Mouse (Mus musculus) yolk sac, embryonic 10.5 days (tissue): Measurements from ENCODE around the gene Sult4a1.

Experiments used
- DNase-seq: peaks from one replicate; pipeline ENCODE4 v3.0.0-alpha.2; 2017; ENCODE audit warnings: low spot score

The Sult4a1 gene

DNA sequence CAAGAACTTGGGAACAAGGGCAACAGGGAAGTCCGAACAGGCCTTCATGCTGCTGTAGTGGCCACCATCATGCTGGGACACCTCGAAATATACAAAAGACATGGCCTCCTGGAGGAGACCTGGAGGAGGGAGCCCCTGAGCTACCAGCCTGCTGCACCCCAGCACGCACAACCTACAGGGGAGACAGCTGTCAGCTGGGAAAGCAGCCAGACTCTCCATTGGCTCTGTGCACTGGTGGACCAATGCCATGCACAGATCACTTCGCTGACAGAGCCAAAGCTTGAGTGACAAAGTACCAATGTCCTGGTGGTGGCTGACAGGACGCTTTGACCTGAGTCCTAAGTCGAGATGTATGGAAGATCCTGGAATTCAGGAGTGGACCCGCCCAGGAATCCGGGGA, 9.5 kb downstream of the Sult4a1 start:
- DNase-seq, result no peak

DNA sequence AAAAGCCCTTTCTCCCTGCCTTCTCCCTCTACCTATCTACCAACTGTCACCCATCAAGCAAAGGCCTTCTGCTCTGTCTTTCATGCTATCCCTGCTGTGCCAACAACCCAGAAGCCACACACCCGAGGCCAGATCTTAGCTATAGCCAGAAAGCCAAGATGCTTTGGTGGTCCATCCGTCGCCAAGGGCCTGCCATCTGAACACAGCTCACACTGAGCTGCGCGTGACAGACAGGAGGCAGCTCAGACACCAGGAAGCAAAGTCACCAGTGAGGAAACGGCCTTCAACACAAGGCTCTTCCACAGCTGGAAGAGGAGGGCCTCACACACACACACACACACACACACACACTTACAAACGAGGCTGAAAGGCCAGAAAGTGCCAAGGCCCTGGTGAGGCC, 10.6 kb downstream of the Sult4a1 start:
- no peak for DNase-seq

DNA sequence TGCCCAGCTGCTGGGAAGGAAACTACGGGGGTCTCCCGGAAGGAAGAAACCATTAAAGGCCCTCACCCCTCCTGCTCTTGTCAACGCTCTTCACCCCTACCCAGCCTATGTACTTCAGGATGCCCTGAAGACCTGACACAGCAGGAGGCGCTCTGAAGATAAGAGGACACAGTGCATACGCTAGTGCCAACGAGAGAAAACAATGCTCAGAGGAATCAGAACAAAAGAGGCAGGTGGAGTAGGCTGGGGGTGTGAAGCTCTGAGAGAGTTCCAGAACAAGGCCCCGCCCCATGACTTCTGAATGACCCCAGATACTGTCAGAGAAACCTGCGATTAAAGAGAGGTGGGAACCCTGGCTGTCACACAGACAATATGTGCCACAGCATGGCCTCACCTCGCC, 18.8 kb downstream of the Sult4a1 start:
- DNase-seq, result no peak

DNA sequence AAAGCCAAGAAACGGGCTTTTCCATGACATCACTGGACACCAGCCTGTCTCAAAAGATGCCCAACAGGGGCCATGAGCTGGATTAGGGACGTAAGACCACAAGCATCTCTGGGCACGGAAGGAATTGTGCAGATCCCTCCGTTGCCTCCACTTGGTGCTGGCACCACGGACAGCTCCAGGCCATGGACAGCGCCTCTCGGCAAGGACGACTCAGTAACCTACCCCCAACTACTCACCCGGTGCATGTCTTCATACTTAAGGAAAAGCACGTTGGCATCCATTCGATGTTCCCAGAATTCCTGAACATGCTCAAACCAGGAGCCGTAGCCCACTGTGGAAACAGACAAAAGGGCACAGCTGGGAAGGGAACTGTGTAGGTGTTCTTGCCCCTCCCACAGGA, 19.2 kb downstream of the Sult4a1 start:
- DNase-seq, result peak; percentile 14

DNA sequence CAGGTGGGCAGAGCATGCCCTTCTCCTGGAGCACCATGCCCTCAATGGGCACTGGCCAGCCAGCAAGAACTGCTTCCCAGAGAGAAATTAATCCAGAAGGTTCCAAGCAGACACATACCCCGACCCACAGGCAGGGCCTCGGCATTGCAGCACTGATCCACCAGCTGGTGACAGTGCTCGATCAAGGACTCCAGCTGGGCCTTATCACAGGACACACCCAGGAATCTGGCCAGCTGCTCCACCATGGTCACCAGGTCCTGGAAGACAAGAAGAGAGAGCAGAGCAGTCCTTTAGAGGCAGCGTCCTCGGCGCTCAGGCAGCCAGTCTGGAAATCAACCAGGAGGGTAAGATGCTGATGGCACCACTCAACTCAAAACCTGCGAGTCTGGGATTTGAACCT, 25.5 kb downstream of the Sult4a1 start:
- DNase-seq, result no peak

DNA sequence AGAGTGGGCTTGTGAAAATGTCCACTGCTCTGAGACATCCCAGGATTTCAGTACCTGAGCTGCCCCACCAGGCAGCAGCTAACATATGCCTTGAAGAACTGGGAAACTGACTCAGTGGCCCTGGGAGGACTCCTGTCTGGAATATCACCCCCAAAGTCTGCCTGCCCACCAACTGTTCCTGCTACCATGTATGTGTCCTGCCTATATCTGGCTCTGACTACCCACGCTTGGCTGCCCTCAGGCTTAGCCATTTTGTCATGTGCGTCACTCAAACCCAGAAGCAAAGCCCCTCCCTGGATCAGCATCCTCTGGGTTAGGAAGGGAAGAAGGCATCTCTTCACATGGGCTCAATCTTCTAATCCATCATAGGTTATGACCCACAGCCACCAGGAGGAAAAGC, 26.0 kb downstream of the Sult4a1 start:
- DNase-seq, result no peak

DNA sequence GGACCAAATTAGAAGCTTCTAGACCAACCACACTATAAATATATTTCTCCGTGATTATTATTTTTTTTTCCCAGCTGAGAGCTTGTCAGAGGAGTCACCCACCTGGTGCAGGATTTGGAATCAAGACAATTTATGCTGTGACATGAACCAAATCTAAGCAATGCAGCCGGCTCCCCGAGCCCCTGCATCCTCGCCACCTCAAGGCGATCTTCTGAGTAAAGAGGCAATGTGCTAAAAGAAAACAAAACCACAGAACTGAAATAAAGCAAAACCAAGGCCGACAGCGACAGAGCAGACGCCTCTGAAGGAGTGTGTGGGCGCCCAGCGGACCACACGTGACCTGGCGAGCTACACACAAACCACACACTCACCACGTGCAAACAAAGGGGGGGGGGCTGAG, 26.9 kb downstream of the Sult4a1 start:
- no peak for DNase-seq

DNA sequence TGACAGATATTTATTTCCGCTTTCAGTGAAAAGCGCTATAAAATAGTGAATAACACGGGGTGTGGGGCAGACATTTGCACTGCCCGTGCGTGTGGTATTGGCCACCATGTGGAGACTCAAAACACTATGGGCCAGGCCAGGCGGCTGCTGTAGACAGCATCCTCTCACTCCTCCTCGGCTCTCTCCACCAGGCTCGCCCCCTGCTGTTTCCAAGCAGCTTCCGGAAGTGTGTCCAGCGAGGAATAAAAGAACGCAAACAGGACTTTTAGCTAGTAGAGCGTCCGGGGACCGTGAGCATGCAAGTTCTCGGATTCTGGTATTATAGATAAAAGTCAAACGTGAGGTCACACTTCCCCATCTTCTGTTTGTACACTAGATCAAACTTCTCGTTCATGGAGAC, 28.4 kb downstream of the Sult4a1 start:
- DNase-seq, result no peak

DNA sequence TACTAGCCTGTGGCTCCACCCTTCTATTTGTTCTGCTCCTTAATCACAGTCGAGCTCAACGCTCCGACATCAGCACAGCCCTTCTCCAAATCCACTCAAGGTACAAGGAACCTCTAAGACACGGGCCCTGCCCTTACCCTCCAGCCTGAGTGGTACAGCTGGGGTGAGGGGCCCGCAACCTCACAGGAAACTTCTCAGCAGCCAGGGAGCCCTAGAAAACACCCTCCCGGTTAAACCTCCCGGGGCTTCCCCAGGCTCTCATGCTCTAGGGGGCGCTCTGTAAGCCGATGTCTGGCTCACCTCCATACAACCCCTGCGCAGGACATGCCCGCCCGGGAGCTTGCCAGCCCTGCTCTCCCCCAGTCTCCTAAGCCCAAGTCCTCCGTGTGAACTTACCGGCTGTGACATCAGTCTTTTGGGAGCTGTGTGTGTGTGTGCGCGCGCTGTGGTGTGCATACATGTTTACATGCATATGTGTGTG, 30.8 kb downstream of the Sult4a1 start:
- no peak for DNase-seq

DNA sequence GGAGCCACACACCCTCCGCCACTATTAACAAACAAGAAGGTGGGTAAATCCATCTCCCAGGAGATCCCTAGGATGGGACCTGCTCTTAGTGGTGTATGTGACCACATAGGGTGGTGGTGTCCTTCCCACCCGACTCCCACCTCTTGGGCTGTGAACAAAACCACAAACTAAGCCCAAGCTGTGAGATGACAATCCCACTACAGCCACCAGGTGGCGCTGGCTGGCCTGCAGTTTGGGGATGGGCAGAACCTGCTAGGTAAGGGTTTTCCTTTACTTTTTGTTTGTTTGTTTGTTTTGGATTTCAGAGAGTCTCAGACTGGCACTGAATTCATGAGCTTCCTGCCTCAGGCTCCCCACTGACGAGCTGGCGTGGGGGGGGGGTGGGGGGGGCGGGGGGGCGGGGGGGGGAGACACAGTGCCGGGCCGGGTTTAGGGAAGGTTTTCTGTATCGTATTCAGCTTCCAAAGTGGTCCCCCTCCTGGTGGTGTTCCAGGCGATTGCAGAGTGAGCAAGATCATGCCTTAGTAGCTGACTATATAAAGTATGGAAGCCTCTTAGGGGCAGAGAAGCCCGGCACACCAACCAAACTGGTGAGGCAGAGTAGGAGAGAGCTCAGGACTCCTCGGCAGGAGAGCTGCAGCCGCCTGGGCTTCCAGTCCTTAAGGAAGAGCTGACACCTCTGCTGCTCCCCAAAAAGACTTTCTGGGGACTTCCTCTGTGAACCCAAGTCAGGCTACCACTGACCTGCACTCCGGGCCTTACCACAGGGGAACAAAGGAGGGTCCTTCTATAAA, 31.4 kb downstream of the Sult4a1 start:
- peak; percentile 23 for DNase-seq

DNA sequence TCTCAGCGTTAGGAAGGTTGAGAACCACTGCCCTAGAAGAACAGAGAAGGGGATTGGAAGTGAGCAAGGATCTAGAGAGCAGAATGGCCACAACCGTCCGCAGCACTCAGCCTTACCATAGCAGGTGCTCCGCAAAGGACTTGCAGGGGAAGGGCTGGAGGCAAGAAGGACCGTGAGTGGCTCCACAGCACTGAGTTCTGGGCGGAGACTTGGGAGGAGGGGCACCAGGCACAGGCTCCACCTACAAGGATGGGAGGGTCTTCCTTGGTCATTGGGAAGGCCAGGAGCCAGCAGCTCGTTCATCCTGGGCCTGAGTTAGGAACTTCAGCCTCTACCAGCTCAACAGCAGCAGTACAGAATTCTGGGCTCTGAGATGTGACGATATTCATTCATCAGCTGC, 32.5 kb downstream of the Sult4a1 start:
- no peak for DNase-seq

DNA sequence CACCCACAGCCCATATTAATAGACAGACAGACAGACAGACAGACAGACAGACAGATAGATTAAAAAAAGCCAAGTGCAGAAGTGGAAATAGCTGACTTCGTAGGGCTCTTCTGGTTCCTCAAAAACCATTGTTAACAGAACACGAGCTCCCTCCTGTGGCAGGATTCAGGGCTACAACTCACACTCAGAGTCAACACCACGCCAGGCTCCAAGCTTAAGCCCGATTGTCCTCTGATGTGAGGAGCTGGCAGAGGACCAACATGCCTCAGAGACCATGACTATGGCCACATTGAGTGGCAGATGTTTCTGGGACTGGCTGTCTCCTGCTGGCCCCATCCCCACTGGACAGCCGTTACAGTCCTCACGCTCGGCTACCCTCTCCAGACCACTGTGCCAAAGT, 33.3 kb downstream of the Sult4a1 start:
- peak; percentile 5 for DNase-seq

DNA sequence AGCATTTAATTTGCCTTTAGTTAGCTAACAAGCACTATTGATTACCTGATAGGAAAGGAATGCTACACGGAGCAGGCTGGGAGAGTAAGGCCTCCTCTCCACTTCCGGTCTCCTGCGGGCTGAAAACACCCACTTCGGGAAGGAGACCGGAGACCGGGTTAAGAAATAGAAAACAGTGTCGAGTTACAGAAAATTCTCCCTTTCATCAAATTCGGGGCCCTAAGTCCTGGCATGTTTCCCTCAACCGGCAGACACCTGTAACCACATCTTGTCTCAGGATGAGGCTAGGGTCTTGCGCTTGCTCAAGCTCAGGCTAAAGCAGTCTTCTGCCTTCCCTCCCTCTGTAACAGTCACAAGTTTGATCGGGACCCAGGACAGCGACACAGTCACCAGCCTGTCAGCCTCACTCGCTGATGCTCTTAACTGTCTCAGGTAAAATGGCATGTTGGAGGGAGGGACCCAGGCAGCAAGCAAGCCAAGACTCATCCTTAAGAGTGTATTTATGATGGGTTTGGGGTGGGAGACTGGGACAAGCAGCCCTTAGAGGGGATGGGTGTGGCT, 35.4 kb downstream of the Sult4a1 start:
- no peak for DNase-seq

DNA sequence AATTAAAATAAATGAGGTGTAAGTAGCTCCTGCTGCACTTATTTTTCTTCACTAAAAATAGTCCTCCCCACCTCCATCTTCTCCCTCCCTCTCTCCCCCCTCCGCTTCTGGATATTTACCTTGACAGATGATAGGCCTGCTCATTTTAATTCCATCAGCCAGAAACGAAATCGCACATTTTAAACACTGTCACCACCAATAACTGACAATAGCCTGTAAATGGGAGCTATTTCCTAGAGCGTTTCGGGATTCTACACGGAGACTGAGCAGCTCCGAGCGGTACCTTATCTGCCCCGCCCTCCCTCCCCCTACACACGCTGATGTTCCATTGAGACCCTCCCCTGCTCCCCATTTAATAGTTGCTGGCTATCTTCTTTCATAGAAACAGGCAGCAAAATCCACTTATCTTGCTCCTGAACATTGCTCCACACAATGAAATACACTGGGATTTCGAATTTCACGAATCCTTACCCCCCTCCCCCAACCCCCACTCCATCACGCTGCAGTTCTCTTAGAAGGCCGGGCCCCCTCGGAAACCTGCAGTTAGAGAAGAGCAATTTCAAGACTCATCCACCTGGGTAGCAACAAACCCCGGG, 36.0 kb downstream of the Sult4a1 start:
- no peak for DNase-seq

DNA sequence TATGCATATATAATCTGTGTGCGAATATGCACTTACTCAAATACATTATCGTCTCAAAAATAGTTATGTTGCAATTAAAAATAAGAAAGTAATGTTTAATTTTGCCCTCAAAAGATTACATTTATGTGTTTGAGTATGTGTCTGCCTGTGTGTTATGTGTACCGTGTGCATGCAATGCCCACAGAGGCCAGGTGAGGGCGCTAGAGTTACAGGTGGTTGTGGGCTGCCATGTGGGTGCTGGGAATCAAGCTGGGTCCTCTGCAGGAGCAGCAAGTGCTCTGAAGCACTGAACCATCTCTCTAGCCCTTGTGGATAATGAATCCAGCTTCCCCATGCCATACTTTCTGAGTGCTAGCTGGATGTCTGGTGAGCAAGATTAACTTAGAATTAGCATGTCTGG, 39.9 kb downstream of the Sult4a1 start:
- DNase-seq, result no peak

DNA sequence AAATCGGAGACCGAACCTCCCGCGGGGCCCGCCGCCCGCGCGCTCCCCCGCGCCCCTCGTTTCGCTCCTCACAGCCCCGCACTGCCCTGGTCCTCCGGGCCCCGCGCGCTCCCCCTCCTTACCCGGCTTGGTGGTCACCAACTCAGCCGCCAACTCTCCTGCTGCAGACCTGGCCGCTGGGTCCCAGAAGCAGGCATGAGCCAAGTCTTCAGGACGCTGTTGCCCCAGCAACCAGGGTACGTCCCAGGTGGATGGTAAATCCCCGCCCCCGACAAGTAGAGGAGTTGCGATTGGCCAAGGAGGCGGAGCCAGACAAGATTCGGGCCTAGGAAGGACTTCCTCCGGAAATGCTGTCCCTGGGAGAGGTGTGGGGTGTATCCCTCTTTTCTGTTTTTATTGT, 40.4 kb downstream of the Sult4a1 start, which contains the start of gene Efcab6:
Gene Efcab6 (minus strand): TSS at position 240 of the 400 bp plus-strand sequence.
- DNase-seq, result no peak

DNA sequence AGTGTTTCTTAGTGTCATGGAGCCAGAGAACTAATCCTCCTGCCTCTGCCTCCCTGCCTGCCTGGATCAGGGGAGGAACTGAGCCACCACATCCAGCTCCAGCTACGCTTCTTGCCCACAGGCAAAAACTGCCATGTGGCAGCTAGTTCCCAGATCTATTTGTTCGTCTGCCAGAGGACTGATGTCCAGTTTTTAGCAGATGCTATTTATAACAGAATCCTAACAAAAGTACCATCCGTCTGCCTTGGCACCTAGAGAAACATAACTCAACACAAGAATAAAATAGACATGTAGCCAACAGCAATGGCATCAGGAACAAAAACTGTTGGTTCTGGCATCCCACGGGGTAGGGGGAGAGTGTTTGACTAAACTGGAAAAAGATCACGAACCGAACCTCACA, 46.7 kb downstream of the Sult4a1 start:
- no peak for DNase-seq

DNA sequence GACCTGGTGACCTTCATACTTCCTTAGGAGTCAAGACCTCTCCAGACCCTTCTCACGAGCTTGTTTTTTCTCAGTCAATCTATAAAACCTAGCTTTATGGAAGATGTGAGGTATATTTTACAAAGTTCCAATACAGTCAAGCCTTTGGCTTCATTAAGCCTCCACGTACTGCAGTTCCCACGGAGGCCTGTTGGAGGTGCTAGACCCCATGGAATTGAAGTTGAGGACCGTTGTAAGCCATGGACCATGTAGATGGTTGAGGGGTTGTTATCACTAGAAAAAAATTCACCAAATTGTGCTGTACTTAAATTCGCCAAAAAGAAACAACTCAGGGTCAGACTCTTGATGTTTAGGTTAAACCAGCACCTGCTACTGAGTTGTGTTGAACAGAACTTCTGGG, 49.5 kb downstream of the Sult4a1 start:
- DNase-seq, result no peak

DNA sequence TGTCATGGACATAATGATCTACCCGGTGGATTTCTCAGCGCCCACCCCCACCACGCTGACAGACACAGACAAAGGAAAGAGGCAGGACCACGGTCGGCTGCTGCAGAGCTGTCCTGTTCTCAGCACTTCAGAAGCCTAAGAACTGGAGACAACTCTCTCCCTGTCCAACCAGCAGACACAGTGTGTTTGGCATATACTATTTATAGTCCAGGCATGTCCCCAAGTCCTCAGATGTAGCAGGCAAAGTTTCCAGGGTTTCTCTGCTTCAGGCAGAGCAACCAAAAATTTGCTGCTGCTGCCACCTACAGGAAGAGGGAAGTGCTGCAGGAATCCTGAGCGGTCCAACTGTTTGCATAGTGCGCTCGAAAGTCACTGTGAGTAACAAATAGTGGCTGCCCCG, 51.7 kb downstream of the Sult4a1 start:
- DNase-seq, result peak; percentile 26

DNA sequence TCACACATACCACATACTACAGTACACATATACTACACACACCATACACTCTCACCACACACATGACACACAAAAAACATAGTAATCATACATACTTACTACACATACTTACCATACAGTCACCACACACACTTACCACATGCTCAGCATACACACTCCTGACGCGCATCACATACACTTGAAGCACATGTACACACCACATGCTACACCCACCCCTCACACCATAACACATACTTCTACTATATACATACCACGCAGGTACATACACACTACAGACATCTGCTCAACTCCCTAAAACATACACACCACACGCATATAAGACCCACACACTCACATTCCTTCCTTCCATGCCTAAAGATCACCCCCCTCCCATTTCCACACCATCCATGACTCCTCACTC, 52.3 kb downstream of the Sult4a1 start:
- no peak for DNase-seq

DNA sequence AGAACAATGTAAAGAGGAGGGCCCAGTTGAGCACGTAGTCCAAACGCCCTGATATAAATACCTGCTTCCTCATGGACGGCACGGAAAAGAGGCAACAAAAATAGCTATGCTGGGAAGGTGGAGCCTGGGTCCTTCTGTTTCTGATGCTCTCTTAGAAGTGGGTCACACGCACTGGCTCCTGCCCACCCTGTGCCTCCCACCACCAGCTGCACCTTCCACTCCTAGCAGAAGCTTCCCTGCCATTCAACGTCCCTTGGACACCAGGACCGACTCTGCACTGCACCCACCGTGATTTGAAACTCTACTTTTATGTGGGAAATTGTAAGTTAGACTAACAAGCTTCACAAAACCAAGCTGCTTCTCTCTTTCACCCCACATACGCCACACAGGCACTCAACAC, 53.2 kb downstream of the Sult4a1 start:
- no peak for DNase-seq

DNA sequence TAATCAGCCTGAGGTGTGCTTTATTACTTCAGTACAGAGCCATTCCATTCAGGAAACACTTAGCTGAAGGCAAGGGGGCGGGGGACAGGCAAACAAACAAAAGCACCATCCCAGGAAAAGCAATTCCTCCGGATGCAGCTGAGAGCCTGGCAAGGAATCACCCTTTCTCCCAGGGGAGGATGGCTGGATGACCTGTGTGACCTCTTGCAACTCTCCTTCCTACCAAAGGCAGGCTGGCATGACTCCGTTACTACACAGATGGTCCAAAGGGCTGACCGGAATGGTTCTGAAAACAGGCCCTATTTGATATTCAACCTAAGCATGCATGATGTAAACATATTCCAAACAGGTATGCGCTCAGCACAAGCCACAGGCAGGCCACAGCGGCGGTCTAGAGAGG, 56.0 kb downstream of the Sult4a1 start:
- no peak for DNase-seq

DNA sequence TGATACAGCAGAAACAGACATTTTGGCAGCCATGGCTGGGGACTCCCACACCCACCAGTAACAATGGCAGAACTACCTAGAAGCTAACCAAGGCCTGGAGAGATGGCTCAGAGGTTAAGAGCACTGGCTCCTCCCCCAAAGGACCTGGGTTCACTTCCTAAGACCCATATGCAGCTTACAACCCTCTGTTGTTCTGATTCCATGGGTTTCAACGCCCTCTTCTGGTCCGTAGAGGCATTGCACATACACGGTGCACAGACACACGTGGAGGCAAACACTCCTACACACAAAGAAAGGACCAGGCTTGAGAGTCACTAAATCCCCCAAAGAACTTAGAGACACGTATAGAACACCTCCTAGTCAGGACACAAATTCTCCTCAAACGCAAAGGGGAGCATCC, 60.0 kb downstream of the Sult4a1 start:
- DNase-seq, result no peak

DNA sequence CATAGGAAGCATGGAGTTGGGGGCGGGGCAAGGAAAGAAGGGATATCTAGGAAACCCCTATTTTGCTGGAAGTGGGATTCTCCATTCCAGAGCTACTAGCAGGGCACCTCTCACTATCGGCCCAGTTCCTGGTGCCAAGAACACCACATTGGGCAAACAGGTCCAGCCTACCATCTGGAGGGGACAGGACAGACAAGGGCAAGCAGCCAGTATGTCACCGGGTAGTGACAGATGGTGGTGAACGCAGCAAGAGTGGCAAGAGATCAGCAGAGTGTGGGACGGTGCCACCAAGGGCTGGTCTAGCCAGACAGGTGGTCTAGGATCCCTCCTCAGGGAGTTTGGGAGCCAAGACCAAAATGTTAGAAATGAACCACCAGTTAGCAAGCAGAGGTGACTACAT, 68.5 kb downstream of the Sult4a1 start:
- DNase-seq, result no peak
